Mouse (Mus musculus) left cerebral cortex, postnatal 10 days (tissue): ENCODE data around the gene Gsn. TPM values are rescaled to one million over a fixed set of nuclear protein-coding genes. Genes with fewer than 3 reads are reported as not detected.
A peak's percentile ranks its signal among the peaks of the same experiment; 100 is the strongest.

ENCODE experiments used
- DNase-seq, 2 experiments: peaks; one replicate each; pipeline ENCODE4 v3.0.0; 2021 to 2022; ENCODE audit warnings: low spot score in 2 of 2, mixed read lengths in 1 of 2; ENCODE audit errors: extremely low spot score in 1 of 2
- intact Hi-C: fragments of 180-260 bp; cut with DNase I; formaldehyde crosslinking; loops from one replicate; pipeline ENCODE4 v1.15.1; 2025
- total RNA-seq, 2 experiments: library from RNA; stranded (reverse); gene quantifications; 2 replicates each; pipeline ENCODE4 v1.2.3; 2021

Gene Gsn
- total RNA-seq, 2 experiments from 2014 or later = 28.3 to 36.7 TPM

DNA sequence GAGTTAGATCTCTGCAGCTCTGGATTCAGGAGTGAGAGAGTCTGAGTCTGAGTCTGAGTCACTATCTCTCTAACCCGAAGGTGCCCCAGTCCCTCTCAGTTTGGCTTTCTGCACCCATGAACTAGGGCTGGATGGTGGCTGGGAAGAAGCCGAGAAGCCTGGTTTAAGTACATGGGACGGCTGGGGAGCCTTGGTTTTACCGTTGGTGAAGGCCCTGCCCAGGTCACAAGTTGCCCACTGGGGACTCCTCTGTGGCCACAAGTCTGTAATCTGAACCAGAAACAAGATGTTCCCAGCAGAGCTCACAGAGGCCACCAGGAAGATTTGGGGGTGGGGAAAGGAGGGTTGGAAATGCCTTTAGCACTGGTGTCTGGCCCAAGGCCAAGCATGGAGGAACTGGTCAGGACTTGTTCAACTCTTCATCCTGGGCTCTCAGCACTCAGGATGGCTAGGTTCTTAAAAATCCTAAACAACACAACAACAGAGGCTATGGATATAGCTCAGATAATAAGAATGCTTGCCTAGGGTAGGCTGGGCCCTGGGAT is 13.6 kb downstream of the Gsn start:
- intact Hi-C loops = loop anchor here (5.0 kb wide), 1 partner anchor 52 kb away; no protein-coding TSS in a partner anchor
- DNase-seq = peak in 1 of 2 experiments; percentile 56

GRCm38 (mm10) chr2:35270531-35270984 is 14.4 kb downstream of the Gsn start:
- intact Hi-C loops = no loop called here
- DNase-seq = peak in 1 of 2 experiments; percentile 56

GRCm38 (mm10) chr2:35271817-35272216 is 15.6 kb downstream of the Gsn start:
- no peak for DNase-seq
- intact Hi-C loops = no loop called here

DNA sequence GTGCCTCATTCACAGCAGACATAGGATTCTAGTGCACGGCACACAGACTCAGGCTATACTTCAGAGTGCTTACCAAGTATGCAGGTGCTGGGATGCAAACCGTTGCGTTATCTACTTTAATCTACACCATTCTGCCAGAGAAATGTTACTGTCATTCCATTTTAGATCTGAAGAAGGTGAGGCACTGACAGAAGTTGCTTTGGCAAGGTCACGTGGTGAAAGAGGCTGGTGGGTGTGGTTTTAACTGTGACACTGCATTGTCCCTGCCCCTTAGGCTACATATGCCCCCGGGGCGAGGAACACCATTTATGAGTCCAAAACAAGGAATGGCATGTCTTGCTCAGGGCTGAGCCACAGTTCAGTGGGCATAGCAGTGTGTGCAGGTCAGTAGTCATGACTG is 16.7 kb downstream of the Gsn start:
- intact Hi-C loops = no loop called here
- DNase-seq = no peak

DNA sequence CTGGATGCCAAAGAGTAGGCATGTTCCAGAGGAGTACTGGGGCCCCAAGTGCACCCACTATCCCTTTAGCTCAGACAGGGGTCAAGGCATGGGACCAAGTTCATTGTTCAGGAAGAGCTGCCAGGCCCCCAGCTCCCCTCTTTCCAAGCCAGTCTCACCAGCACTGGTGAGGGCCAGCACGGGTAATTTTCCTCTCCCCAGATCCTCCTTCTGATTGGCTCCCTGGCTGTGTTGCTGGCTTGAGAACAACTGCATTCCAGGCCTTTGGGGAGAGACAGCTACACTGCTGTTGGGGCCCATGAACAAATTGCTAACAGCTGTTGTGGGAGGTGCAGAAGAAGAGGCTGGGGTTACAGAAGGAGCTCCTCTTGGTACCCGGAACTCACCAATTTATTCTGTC is 17.4 kb downstream of the Gsn start:
- intact Hi-C loops = no loop called here
- DNase-seq = no peak

DNA sequence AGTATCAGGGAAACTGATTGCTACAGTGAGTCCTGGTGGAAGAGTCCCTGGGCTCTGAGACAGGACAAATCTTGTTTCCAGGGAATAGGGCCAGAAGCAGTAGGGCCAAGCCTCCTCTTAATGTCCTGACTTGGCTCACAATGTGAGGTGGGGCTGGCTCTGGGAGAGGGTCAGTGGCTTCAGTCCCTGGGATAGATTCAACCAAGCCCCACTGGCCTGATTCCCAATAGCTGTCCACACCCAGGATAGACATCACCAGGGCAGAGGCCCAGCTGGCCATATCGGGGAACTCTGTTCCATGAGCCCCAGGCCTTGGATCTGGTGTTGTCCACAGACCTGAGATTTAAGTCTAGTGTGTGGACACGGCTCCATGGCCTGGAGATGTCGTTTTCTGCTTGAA is 21.5 kb downstream of the Gsn start:
- DNase-seq = no peak

GRCm38 (mm10) chr2:35278371-35279210 is 22.4 kb downstream of the Gsn start:
- no peak for DNase-seq
- intact Hi-C loops = no loop called here

More for the DNA sequence above, 21.5 kb downstream of the Gsn start:
- intact Hi-C loops = no loop called here

DNA sequence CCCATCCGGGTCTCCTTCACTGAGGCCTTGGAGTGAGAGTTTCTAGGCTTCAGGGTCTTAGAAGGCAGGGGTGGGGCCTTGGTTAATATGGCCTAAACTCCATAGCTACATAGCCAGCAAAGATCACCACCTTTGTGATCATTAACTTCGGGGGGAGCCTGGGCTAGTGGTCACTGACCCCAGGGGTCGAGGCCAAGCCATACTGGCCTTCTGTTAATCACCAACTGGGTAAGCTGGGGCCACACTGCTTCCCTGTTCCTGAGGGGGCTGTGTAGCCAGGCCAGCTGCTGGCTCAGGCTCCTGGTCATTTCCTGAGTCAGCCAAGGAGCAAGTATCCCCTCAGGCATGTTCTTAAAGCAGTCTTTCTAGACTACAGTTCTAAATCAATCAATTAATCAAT is 23.8 kb downstream of the Gsn start:
- intact Hi-C loops = no loop called here
- no peak for DNase-seq

DNA sequence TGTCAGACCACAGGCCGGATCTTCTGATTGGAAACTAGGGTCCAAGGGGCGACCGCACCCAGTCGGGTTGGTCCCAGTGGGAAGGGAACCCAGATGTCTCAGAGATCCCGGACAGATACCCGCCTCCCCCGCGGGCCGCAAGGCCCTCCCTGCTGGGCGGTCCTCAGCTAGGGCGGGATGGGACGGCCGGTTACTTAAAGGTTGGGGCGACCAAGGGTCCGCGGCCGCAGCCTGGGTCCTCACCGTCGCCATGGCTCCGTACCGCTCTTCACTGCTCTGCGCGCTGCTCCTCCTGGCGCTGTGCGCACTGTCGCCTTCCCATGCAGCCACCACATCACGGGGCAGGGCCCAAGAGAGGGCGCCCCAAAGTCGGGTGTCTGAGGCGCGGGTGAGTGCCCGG is 26.0 kb downstream of the Gsn start:
- intact Hi-C loops = no loop called here
- DNase-seq = no peak

GRCm38 (mm10) chr2:35283997-35284396 is 27.8 kb downstream of the Gsn start:
- no peak for DNase-seq
- intact Hi-C loops = no loop called here

DNA sequence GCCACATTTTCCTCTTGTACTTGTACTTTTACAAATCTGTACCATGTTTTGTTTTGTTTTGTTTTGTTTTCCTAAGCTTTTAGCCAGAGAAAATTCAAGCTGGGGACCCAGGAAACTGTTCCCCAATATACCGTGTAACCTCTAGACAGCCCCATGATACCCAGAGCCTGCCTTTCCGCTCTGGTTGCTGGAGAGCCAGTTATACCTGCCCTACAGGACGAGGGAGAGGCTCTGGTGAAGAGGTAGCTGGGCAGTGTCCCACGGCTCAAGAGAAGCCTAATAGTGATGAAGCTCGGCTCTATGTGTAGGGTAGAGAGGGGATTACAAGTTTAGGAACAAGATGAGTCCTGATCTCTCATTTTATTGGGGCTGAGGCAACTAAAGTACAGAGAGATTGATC is 29.0 kb downstream of the Gsn start:
- no peak for DNase-seq
- intact Hi-C loops = no loop called here

GRCm38 (mm10) chr2:35287017-35287620 is 30.9 kb downstream of the Gsn start:
- DNase-seq = no peak
- intact Hi-C loops = no loop called here

GRCm38 (mm10) chr2:35288758-35289635 is 32.8 kb downstream of the Gsn start:
- intact Hi-C loops = no loop called here

DNA sequence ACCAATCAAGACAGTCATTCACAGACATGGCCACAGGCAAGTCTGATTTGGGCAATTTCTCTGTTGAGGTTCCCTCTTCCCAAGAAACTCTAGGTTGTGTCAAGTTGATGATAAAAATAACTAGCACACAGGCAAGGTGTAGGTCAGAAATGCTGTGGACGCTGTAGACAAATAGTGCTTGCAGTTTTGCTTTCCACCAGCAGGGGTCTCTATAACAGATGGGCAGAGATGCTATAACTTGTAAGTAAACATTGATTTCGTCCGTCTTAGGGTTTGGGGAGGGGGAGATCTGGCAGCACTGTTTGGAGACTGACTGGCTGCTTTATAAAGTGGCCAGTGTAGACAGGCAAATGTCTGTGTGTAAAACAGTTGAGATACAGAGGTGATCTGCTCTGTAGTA is 35.7 kb downstream of the Gsn start:
- peak in 1 of 2 experiments; percentile 41 for DNase-seq
- intact Hi-C loops = no loop called here

More at GRCm38 (mm10) chr2:35288758-35289635, 32.8 kb downstream of the Gsn start:
- DNase-seq = peak; percentile 56 to 75

DNA sequence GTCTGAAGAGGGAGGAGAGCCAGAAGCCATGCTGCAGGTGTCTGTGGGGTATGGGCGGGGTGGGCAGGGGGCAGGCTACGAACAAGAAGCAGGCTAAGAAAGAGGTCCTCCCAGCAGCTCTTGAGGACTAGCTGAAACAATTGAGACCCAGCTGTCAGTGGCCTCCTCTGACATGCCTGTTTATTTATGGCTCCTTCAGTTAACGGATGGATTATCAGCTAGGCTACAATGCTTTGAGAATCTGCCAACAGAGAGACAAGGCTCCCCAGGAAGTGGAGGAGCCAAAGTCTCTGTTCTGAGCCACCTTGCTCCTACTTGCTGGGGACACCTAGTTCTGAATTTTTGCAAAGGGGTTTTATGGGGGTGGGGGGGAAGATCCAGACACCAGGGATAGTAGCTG is 36.5 kb downstream of the Gsn start:
- DNase-seq = no peak
- intact Hi-C loops = no loop called here

- no peak for DNase-seq
- intact Hi-C loops = no loop called here
Observed at GRCm38 (mm10) chr2:35293291-35293690, 37.1 kb downstream of the Gsn start.

DNA sequence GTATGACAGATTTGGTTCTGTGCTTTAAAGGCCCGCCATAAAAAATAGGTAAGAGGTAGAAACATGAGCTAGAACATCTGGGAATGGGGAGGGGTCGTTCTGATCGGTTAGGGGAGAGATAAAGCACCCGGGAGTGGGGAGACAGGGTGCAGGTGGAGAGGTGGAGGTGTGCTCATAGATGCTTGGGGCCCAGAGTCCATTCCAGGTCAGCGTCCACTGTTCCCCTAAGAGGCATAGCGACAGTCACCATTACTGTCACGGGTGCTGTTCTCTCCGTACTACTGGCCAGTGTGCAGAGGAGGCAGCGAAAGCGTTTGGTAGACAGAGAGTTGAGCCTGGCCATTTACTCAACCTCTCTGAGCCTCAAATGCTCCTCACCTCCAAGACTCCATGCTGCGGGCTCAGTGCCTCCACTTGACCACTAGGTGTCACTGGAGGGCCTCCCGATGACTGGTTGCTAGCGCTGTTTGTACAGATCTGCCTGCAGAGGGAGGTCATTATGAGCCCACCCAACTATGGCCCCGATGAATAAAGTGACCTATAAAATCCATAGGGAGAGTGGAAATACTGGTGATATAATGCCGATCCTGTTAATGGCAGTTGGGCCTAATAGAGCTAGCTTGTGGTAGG is 41.6 kb downstream of the Gsn start:
- intact Hi-C loops = loop anchor here (2.0 kb wide), 2 partner anchors 51 to 99 kb away; partner anchors contain the start of gene 4930402F06Rik
- peak; percentile 72 to 77 for DNase-seq

DNA sequence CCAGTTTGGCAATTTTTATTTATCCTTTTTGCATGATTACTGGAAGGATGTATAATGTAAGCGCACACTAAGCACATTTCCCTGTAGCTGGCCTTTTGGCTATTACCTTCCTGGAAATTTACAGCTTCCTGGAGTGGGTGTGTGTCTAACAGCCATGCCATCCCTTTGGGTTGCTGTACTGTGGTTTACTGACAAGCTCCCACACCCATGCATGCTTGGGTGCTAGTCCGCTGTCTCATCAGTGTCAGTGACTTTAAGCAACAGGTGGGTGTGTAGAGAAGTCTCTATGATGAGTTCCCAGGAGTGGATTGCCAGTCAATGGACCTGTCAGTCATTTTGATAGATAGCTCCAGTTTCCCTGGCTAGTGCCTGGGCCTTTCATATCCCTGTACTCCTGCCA is 43.3 kb downstream of the Gsn start:
- no peak for DNase-seq
- intact Hi-C loops = loop anchor here (2.0 kb wide), 2 partner anchors 49 to 97 kb away; partner anchors contain the start of gene 4930402F06Rik
